Mouse (Mus musculus) cerebral cortex, adult 2 months (tissue): Measurements from ENCODE around the gene Rsph1.

Source experiments
- WGBS: fragments of 180-500 bp; shearing (Covaris S2); methylation state at CpG from one replicate; pipeline ENCODE4 v1.1.7; 2018; 5-methylcytosine and 5-hydroxymethylcytosine counted together

Gene Rsph1

GRCm38 (mm10) chr17:31304895-31305775 lies 28.0 kb upstream of the Rsph1 start:
- 73% methylated on average over 12 of the region's 12 CpGs for WGBS

GRCm38 (mm10) chr17:31303401-31303800 lies 26.2 kb upstream of the Rsph1 start:
- 97% methylated on average over 4 of the region's 4 CpGs for WGBS

- 89% methylated on average over 3 of the region's 3 CpGs for WGBS
These were observed 23.6 kb upstream of the Rsph1 start for GRCm38 (mm10) chr17:31300736-31301135.

- WGBS, result 98% methylated on average over 4 of the region's 4 CpGs
These were observed 22.8 kb upstream of the Rsph1 start for GRCm38 (mm10) chr17:31299981-31300380.

GRCm38 (mm10) chr17:31298419-31299209 lies 21.4 kb upstream of the Rsph1 start:
- 89% methylated on average over 6 of the region's 6 CpGs for WGBS

DNA sequence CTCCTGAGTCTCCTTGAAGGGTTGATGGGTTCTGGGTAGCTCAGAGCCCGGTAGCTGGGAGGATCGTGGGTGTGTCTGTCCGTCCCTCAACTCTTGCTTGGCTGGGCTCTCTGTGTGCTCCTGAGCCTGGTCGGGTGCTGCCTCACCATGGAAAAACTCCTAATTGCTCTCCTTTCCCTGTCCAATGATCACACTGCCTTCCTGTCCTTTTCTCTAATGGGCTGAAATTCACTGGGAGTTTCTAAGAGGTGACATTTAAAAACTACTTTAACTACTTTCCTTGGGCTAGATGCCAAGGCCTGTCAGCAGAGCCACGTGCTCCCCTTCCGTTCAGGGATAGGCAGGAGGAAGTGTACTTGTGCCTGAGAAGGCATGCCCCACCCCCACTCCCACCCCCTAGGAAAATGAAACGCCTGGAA lies 20.3 kb upstream of the Rsph1 start:
- WGBS, result 10% methylated on average over 7 of the region's 7 CpGs

DNA sequence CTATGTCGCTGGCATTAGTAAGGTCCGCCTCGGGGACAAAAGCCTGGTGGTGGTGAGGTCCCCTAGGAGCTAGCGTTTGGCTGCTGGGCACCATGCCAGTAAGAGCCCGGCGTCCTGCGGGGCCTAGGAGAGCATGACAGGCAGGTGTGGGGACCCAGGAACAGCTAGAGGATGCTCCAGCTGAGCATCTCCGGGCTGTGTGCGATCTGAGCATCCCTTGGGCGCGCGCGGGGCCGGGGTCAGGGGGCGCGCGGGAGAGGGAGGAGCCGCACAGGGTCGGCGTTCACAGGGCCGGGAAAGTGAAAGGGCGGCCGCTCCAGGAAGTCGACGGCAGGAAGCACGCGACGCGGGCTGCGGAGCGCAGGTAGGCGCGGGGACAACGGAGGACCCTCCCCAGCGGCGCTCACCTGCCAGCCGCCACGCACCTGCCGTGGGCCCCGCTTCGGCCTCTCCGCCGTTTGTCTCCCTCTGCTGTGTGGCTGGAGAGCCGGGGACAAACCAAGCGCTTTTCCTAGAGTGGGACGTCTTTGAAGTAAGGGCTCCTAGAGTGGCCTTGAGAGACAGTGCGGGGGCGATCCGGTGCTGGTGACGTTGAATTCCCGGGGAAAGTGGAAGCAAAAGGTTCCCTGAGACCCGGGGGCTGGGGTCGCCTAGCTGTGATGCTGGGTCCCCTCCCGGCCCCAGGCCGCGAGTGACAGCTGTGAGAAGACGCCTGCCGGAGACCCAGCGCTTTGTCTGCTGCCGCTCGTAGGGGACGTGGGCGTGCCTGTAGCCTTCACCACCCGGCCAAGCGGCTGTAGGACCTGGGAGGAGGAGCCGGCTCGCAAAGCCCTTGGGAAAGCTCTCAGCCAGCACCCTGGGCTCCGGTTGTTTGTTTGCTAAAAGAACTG lies 19.0 kb upstream of the Rsph1 start:
- WGBS, result 2% methylated on average over 60 of the region's 68 CpGs

- WGBS, result 45% methylated on average over 25 of the region's 25 CpGs
These were observed 18.2 kb upstream of the Rsph1 start for GRCm38 (mm10) chr17:31295215-31295891.

DNA sequence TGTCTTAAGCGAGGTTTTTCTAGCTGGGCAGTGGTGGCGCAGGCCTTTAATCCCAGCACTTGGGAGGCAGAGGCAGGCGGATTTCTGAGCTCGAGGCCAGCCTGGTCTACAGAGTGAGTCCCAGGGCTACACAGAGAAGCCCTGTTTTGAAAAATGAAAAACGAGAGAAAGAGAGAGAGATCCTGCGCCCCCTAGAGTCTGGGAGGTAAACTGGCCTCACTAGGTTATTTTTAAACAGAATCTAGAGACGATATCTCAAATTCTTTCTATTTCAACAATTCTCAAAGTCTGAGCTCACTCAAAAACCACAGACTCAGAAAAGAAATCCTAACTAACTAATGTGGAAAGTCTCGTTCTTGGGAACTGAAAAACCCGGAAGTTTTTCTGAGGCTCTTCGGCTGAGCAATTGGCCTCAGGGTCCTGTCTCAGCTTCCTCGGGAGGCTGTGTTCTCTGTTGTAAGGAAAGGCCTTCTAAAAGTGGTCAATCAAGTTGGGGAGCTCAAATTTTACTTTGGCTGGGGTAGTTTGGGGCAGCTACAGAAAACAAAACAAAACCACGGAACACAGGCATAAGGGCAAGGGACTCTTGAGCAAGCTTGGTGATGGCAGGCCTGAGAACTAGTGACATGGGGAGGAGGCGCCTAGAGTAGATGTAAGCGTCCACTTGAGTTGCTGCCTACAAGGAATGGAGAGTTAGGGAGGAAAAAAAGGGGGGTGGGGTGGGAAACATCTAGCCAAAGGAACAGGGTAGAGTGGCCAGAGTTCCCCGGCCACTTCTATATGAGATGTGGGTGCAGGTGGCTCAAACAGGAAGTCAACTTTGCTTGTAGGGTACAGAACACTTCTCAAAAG lies 17.4 kb upstream of the Rsph1 start:
- 84% methylated on average over 15 of the region's 15 CpGs for WGBS

DNA sequence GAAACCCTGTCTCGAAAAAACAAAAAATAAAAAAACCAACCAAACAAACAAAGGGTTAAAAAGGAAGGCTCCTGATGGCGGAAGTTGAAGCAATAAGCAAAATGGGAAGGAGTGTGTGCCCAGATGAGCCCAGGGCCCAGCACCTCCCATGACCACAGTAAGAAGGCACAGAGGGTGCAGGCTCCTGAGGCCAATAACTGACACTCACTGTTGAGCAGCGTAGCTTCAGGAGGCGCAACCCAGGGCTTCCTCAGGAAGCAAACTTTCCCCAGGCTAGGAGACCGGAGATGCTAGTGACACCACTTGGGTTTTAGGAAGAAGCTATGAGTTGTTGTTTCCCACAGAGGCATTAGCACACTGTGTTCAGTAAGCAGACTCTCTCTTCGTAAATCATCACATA lies 13.7 kb upstream of the Rsph1 start:
- WGBS, result 59% methylated on average over 6 of the region's 6 CpGs

DNA sequence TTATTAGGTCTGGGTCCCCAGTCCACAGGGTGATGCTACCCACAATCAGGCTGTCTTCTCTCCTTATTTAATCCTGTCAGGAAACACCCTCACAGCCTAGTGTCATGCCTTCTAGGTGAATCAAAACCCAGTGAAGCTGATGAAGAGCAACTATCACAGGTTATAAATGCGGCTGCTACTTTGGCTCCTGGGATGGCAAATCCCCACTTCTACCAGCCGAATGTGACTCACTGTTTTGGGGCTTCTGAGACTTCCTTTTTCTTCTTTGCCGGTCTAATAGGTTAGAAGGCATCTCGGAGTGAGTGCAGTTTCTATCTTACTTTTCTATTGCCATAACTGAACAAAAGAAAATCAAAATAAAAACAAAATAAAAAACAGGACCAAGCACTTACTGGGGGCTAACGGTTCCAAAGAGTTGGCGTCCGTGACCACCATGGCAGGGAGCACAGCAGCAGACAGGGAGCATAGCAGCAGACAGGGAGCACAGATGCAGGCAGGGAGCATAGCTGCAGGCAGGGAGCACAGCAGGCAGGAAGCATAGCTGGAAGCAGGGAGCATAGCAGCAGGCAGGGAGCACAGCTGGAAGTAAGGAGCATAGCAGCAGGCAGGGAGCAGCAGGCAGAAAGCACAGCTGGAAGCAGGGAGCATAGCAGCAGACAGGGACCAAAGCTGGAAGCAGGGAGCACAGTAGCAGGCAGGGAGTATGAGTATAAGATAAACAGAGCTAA lies 12.0 kb upstream of the Rsph1 start:
- 71% methylated on average over 7 of the region's 7 CpGs for WGBS

DNA sequence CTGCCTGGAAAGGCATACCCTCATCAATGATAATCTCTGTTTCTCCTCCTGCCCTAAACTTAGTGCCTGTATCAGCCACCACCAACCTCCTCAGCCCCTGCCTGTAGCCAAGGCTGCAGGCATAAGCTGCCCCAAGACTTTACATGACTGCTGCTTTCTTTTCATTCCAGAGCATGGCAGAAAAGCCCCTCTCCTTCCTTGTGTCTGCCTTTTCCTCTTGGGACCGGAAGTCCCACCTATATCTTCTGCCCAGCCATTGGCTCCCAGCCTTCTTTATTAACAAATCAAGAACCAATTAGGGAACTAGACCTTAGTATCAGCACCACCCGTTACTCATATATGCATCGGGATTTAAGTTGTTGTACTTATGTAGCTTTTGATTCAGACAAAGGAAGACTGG lies 10.0 kb upstream of the Rsph1 start:
- WGBS, result 94% methylated on average over 3 of the region's 3 CpGs

- WGBS, result 98% methylated on average over 1 of the region's 1 CpGs
These were observed 9.3 kb upstream of the Rsph1 start, which contains the start of gene Slc37a1 for GRCm38 (mm10) chr17:31286492-31286891. Gene Slc37a1 (plus strand): TSS chr17:31286792.

GRCm38 (mm10) chr17:31285867-31286266 lies 8.7 kb upstream of the Rsph1 start:
- 70% methylated on average over 2 of the region's 2 CpGs for WGBS

DNA sequence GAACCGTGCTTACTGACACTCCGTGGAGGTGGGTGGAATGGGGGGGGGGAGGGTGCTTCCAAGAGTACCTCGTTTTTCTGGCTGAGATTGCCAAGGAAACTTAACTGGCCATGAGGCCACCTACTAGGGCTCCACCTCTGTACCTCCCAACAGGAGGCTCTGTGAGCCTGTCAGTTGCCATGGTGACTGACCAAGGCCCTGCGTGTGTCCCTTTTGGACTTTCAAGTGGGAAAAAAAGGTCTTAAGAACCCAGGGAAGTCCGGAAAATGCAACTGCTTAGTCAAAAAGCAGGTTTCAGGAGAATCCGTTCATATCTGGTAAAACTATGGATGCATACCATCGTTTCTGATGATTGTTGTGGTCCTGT lies 5.5 kb upstream of the Rsph1 start:
- 25% methylated on average over 7 of the region's 7 CpGs for WGBS

DNA sequence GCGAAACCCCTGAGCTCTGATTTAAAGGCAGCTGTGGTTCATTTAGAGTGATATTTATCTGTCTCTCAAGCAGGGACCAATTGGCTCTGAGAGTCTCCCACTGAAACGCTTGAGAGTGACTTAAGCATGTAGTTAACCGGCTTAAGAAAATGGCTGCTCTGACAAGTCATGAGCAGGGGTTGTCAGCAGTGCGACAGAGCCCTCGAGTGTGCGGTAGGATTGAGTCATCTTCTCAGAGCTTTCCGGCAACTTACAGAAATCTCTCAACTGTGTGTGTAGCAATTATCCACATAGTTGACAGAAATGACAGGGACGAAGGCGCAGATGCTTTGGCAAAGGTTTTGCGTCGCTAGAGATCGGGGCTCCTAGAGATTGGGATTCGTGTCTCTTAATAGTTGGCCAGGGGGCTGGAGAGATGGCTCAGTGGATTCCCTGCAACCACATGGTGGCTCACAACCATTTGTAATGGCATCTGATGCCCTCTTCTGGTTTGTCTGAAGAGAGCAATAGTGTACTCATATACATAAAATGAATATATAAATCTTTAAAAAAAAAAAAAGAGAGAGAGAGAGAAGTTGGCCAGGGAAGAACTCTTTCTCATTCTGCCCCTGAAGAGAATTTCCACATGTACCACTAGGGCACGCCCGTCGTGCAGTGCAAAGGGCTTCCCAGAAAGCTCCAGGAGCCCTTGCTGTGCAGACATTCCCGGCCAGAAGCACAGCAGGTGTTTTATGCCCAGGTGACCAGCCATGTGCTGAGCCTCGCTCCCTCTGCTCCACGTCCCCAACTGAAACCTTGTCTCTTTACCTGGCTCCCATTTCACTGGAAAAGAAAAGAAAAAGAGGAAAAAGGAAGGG lies 4.9 kb upstream of the Rsph1 start:
- 39% methylated on average over 19 of the region's 19 CpGs for WGBS

DNA sequence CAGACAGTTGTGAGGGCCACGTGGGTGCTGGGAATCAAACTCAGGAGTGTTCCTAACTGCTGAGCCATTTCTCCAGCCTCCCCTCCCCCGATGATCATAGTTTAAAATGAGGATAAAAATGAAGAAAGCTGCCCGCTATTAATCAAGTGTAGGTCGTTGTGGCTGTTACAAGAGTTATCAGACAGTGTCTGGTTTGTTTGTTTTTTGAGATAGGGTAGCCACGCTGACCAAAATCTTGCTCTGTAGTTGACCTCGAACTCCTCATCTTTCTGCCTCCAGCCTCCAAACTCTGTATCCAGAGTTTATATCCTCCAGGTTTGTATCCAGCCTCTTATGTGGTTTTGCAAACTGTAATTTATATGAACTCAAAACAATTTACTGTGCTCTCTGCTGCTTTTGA lies 3.1 kb upstream of the Rsph1 start:
- WGBS, result 88% methylated on average over 6 of the region's 6 CpGs

GRCm38 (mm10) chr17:31279541-31279940 lies 2.4 kb upstream of the Rsph1 start:
- 91% methylated on average over 9 of the region's 9 CpGs for WGBS

DNA sequence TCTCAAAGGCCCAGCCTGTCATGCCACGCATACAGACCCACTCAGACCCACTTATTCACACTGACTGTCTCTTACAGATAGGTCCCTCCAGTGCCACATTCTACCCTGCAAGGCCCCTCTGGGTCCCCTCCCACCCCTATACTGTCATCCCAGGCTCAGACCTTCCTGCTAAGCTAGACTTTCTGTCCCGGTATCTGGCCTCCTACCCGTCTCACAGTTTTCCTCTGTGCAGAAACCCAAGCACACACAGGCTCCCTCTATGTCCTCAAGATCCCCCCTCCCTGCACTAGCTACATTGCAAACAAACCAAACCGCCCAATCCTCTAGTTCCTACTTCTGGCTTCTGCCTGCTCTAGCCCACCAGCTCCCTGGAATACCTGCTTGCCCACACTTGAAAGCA lies 748 bp upstream of the Rsph1 start:
- 60% methylated on average over 4 of the region's 4 CpGs for WGBS
